Mouse (Mus musculus) olfactory bulb, adult 2 months (tissue): Measurements from ENCODE around the gene Klf1.

Experiments used
- CTCF ChIP-seq: fragments of 200-500 bp; IDR thresholded peaks from 2 replicates; pipeline ENCODE4 v1.5.1; 2012; ENCODE audit warnings: low read depth, mild to moderate bottlenecking, low read length, moderate library complexity; ENCODE audit not compliant: insufficient read depth
- POLR2A ChIP-seq: fragments of 200-500 bp; IDR thresholded peaks from 2 replicates; pipeline ENCODE4 v1.6.1; 2012; ENCODE audit warnings: mild to moderate bottlenecking, low read depth, low read length, moderate library complexity; ENCODE audit not compliant: insufficient read depth

GRCm38 (mm10) chr8:84937620-84938485 lies 36.1 kb downstream of the Klf1 start:
- TF ChIP-seq POLR2A (no peak), CTCF (no peak)
